Mouse (Mus musculus) kidney, embryonic 14.5 days (tissue): ENCODE measurements at regions not wholly inside any gene's neighbourhood (a gene's known extent, or its start where the extent isn't known, plus 50 kb on each side); places are given as distances from the start of the nearest gene placed in this dataset.

Experiments used
- ATAC-seq: fragments of 200-750 bp; cut with Nextera tagmentation; 2 replicates; pipeline ENCODE4 v1.8.0; 2017; ENCODE audit warnings: moderate number of reproducible peaks, mild to moderate bottlenecking, moderate TSS enrichment, moderate library complexity; ENCODE audit not compliant: low FRiP score, low TSS enrichment
- H3K27ac ChIP-seq: fragments of 300-500 bp; sonication (generic); 2 replicates; pipeline ENCODE4 v1.5.1; 2014; ENCODE audit warnings: low read depth, mild to moderate bottlenecking, low read length, moderate library complexity, mixed read lengths
- H3K27me3 ChIP-seq: fragments of 300-500 bp; sonication (generic); 2 replicates; pipeline ENCODE4 v1.6.1; 2014; ENCODE audit warnings: mild to moderate bottlenecking, low read length; ENCODE audit not compliant: control insufficient read depth, insufficient read depth
- H3K36me3 ChIP-seq: fragments of 300-500 bp; sonication (generic); 2 replicates; pipeline ENCODE4 v1.6.1; 2014; ENCODE audit warnings: low read length, mixed read lengths; ENCODE audit not compliant: control insufficient read depth, insufficient read depth
- H3K4me1 ChIP-seq: fragments of 300-500 bp; sonication (generic); 2 replicates; pipeline ENCODE4 v1.6.1; 2014; ENCODE audit warnings: low read length, mixed read lengths; ENCODE audit not compliant: control insufficient read depth, insufficient read depth
- H3K4me2 ChIP-seq: fragments of 300-500 bp; sonication (generic); replicated peaks from 2 replicates; pipeline ENCODE4 v1.6.1; 2014; ENCODE audit warnings: low read depth, mild to moderate bottlenecking, low read length
- H3K4me3 ChIP-seq: fragments of 300-500 bp; sonication (generic); 2 replicates; pipeline ENCODE4 v1.5.1; 2014; ENCODE audit warnings: mild to moderate bottlenecking, low read length
- H3K9ac ChIP-seq: fragments of 300-500 bp; sonication (generic); 2 replicates; pipeline ENCODE4 v1.6.1; 2014; ENCODE audit warnings: low read depth, mild to moderate bottlenecking, low read length, moderate library complexity
- H3K9me3 ChIP-seq: fragments of 300-500 bp; sonication (generic); 2 replicates; pipeline ENCODE4 v1.6.1; 2016; ENCODE audit warnings: low read length; ENCODE audit not compliant: control insufficient read depth
- WGBS: fragments of 180-500 bp; shearing (Covaris S2); extraction: QIAGEN DNeasy Blood & Tissue Kit; methylation state at CpG from one replicate; pipeline ENCODE4 v1.1.7; 2014; 5-methylcytosine and 5-hydroxymethylcytosine counted together

- no peak overlapping the region for H3K4me3 ChIP-seq
- no peak overlapping the region for H3K27ac ChIP-seq
- 80% methylated on average over 1 of the region's 1 CpGs for WGBS
- ATAC-seq = no peak
- H3K36me3 ChIP-seq = no peaks in the 10 kb centered on the region
- H3K4me2 ChIP-seq = no peak overlapping the region
- no peaks in the 10 kb centered on the region for H3K27me3 ChIP-seq
- H3K9me3 ChIP-seq = no peaks in the 10 kb centered on the region
- no peak overlapping the region for H3K9ac ChIP-seq
- peaks cover under 1% of the 10 kb centered on the region for H3K4me1 ChIP-seq
Measured at GRCm38 (mm10) chr2:148233691-148234300, 161.3 kb upstream of the Sstr4 start.

GRCm38 (mm10) chr2:148237121-148237520 lies 158.0 kb upstream of the Sstr4 start:
- no peak overlapping the region for H3K27ac ChIP-seq
- H3K9ac ChIP-seq = no peak overlapping the region
- no peaks in the 10 kb centered on the region for H3K36me3 ChIP-seq
- no peak overlapping the region for H3K4me3 ChIP-seq
- ATAC-seq = no peak
- H3K27me3 ChIP-seq = no peaks in the 10 kb centered on the region
- H3K9me3 ChIP-seq = no peaks in the 10 kb centered on the region
- no peak overlapping the region for H3K4me2 ChIP-seq
- 71% methylated on average over 4 of the region's 4 CpGs for WGBS
- H3K4me1 ChIP-seq = peaks cover 13% of the 10 kb centered on the region

GRCm38 (mm10) chr2:148239046-148239445 lies 156.1 kb upstream of the Sstr4 start:
- no peak overlapping the region for H3K27ac ChIP-seq
- no peak overlapping the region for H3K4me2 ChIP-seq
- H3K27me3 ChIP-seq = no peaks in the 10 kb centered on the region
- peaks cover 13% of the 10 kb centered on the region for H3K4me1 ChIP-seq
- ATAC-seq = peak; percentile 84
- H3K4me3 ChIP-seq = no peak overlapping the region
- H3K36me3 ChIP-seq = no peaks in the 10 kb centered on the region
- no peak overlapping the region for H3K9ac ChIP-seq
- 14% methylated on average over 3 of the region's 3 CpGs for WGBS
- H3K9me3 ChIP-seq = no peaks in the 10 kb centered on the region

GRCm38 (mm10) chr2:148242242-148242641 lies 152.9 kb upstream of the Sstr4 start:
- H3K4me2 ChIP-seq = no peak overlapping the region
- no peaks in the 10 kb centered on the region for H3K27me3 ChIP-seq
- no peak overlapping the region for H3K4me3 ChIP-seq
- WGBS = 35% methylated on average over 4 of the region's 4 CpGs
- no peak overlapping the region for H3K27ac ChIP-seq
- no peak overlapping the region for H3K9ac ChIP-seq
- H3K4me1 ChIP-seq = peaks cover 13% of the 10 kb centered on the region
- H3K9me3 ChIP-seq = no peaks in the 10 kb centered on the region
- no peaks in the 10 kb centered on the region for H3K36me3 ChIP-seq
- ATAC-seq = peak; percentile 73; the same call in 1 of the 2 replicates

- WGBS = 39% methylated on average over 2 of the region's 2 CpGs
- no peak overlapping the region for H3K4me3 ChIP-seq
- ATAC-seq = peak; percentile 60
- no peak overlapping the region for H3K27ac ChIP-seq
- no peak overlapping the region for H3K9ac ChIP-seq
- H3K4me1 ChIP-seq = 0 out of 2 replicates have a peak, but pooled peaks cover 7% of the 10 kb centered on the region
- H3K27me3 ChIP-seq = no peaks in the 10 kb centered on the region
- H3K36me3 ChIP-seq = no peaks in the 10 kb centered on the region
- H3K9me3 ChIP-seq = no peaks in the 10 kb centered on the region
- no peak overlapping the region for H3K4me2 ChIP-seq
Measured at GRCm38 (mm10) chr2:148245575-148245974, 149.6 kb upstream of the Sstr4 start.

GRCm38 (mm10) chr2:148250902-148251301 lies 144.2 kb upstream of the Sstr4 start:
- Histone ChIP-seq H3K9ac (no peak overlapping the region), H3K9me3 (no peaks in the 10 kb centered on the region), H3K36me3 (no peaks in the 10 kb centered on the region), H3K27ac (no peak overlapping the region), H3K4me3 (no peak overlapping the region), H3K27me3 (no peaks in the 10 kb centered on the region), H3K4me1 (no peaks in the 10 kb centered on the region), H3K4me2 (no peak overlapping the region)
- no peak for ATAC-seq
- 95% methylated on average over 1 of the region's 1 CpGs for WGBS

- H3K9me3 ChIP-seq = no peaks in the 10 kb centered on the region
- H3K36me3 ChIP-seq = no peaks in the 10 kb centered on the region
- no peaks in the 10 kb centered on the region for H3K27me3 ChIP-seq
- no peak overlapping the region for H3K4me2 ChIP-seq
- no peak overlapping the region for H3K9ac ChIP-seq
- H3K4me1 ChIP-seq = no peaks in the 10 kb centered on the region
- ATAC-seq = no peak
- H3K27ac ChIP-seq = no peak overlapping the region
- H3K4me3 ChIP-seq = no peak overlapping the region
Measured at GRCm38 (mm10) chr2:148255662-148256061, 139.5 kb upstream of the Sstr4 start.

GRCm38 (mm10) chr2:148264111-148264730 lies 130.9 kb upstream of the Sstr4 start:
- 80% methylated on average over 3 of the region's 3 CpGs for WGBS

GRCm38 (mm10) chr2:148279200-148279599 lies 115.9 kb upstream of the Sstr4 start:
- no peak for ATAC-seq
- H3K27ac ChIP-seq = no peak overlapping the region
- H3K9me3 ChIP-seq = no peaks in the 10 kb centered on the region
- no peak overlapping the region for H3K9ac ChIP-seq
- H3K4me1 ChIP-seq = no peaks in the 10 kb centered on the region
- no peaks in the 10 kb centered on the region for H3K27me3 ChIP-seq
- no peaks in the 10 kb centered on the region for H3K36me3 ChIP-seq
- WGBS = 89% methylated on average over 3 of the region's 3 CpGs
- no peak overlapping the region for H3K4me3 ChIP-seq
- no peak overlapping the region for H3K4me2 ChIP-seq

More at GRCm38 (mm10) chr2:148264111-148264730, 130.9 kb upstream of the Sstr4 start:
- H3K4me3 ChIP-seq = no peak overlapping the region
- no peaks in the 10 kb centered on the region for H3K27me3 ChIP-seq
- no peak for ATAC-seq
- H3K9ac ChIP-seq = no peak overlapping the region
- H3K27ac ChIP-seq = no peak overlapping the region
- no peaks in the 10 kb centered on the region for H3K4me1 ChIP-seq
- no peaks in the 10 kb centered on the region for H3K36me3 ChIP-seq
- no peaks in the 10 kb centered on the region for H3K9me3 ChIP-seq
- H3K4me2 ChIP-seq = no peak overlapping the region
